Mouse (Mus musculus) neural tube, embryonic 11.5 days (tissue): ENCODE measurements around the gene Aamp. TPM values are rescaled to one million over a fixed set of nuclear protein-coding genes. Genes with fewer than 3 reads are reported as not detected.

Experiments
- ATAC-seq: fragments of 200-750 bp; cut with Nextera tagmentation; 2 replicates; pipeline ENCODE4 v1.8.0; 2017; ENCODE audit warnings: moderate number of reproducible peaks, mild to moderate bottlenecking, moderate TSS enrichment, moderate library complexity; ENCODE audit not compliant: insufficient read depth, low FRiP score, low TSS enrichment
- DNase-seq: peaks from one replicate; pipeline ENCODE4 v3.0.0-alpha.2; 2015; ENCODE audit warnings: low spot score
- H3K27ac ChIP-seq: fragments of 300-500 bp; sonication (generic); 2 replicates; pipeline ENCODE4 v1.5.1; 2014; ENCODE audit warnings: low read depth, mild to moderate bottlenecking, low read length
- H3K27me3 ChIP-seq: fragments of 300-500 bp; sonication (generic); 2 replicates; pipeline ENCODE4 v1.6.1; 2014; ENCODE audit warnings: mild to moderate bottlenecking, low read length, mixed read lengths; ENCODE audit not compliant: control insufficient read depth, insufficient read depth
- H3K36me3 ChIP-seq: fragments of 300-500 bp; sonication (generic); 2 replicates; pipeline ENCODE4 v1.6.1; 2014; ENCODE audit warnings: mild to moderate bottlenecking, low read length, moderate library complexity, mixed read lengths; ENCODE audit not compliant: control insufficient read depth, insufficient read depth
- H3K4me1 ChIP-seq: fragments of 300-500 bp; sonication (generic); 2 replicates; pipeline ENCODE4 v1.6.1; 2014; ENCODE audit warnings: low read length, mixed read lengths; ENCODE audit not compliant: control insufficient read depth, insufficient read depth
- H3K4me2 ChIP-seq: fragments of 300-500 bp; sonication (generic); 2 replicates; pipeline ENCODE4 v1.6.1; 2014; ENCODE audit warnings: low read depth, mild to moderate bottlenecking, moderate library complexity
- H3K4me3 ChIP-seq: fragments of 300-500 bp; sonication (generic); 2 replicates; pipeline ENCODE4 v1.5.1; 2014; ENCODE audit warnings: low read depth, low read length
- H3K9ac ChIP-seq: fragments of 300-500 bp; sonication (generic); 2 replicates; pipeline ENCODE4 v1.6.1; 2014; ENCODE audit warnings: mild to moderate bottlenecking, low read length
- H3K9me3 ChIP-seq: fragments of 300-500 bp; sonication (generic); 2 replicates; pipeline ENCODE4 v1.6.1; 2016; ENCODE audit warnings: low read length; ENCODE audit not compliant: control insufficient read depth
- WGBS: fragments of 180-500 bp; shearing (Covaris S2); extraction: QIAGEN DNeasy Blood & Tissue Kit; methylation state at CpG from one replicate; pipeline ENCODE4 v1.1.7; 2014; 5-methylcytosine and 5-hydroxymethylcytosine counted together
- polyA plus RNA-seq: library from polyadenylated mRNA; unstranded; fragments of >200 nt; fragmentation: Nextera tagmentation; extraction: Ambion mirVana; gene quantifications from 2 replicates; pipeline ENCODE4 v1.2.1, GENCODE M21; 2014

Aamp gene
- polyA plus RNA-seq, 1 experiment from 2014 or later, result 215 TPM

DNA sequence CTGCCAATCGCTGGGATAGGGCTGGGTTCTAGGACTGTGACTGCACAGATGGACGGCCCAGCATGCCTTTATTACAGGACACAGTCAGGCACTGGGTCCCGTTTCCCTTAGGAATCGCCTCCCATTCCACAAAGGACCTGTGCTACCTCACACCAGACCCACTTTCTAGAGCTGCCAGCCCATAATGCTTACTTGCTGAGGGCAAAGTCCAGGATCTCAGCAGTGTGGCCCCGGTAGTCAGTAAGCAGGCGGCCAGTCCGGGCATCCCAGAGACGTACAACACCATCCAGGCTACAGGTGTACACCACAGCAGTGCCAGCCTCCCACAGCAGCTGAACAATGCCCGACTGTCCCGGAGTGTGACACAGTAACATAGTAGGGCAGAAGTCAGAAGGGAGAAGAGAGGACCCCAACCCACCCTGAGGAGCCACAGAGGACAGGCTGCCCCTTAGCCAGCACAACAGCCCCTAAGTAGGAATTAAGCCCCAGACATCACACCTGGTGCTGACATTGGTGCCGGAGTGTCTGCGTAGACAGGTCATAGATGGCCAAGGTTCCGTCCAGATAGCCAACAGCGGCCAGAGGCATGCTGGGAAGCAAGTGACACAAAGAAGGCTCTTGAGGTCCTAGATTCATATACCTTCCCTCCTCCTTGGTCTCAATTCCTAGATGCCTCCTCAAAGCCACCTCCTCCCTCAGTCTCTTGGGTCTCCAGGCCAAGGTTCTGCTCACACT, 3.8 kb downstream of the Aamp start:
- Histone ChIP-seq H3K36me3 (peaks cover 8% of the 10 kb centered on the region), H3K9me3 (no peaks in the 10 kb centered on the region), H3K4me2 (no peak overlapping the region), H3K9ac (no peak overlapping the region), H3K4me3 (no peak overlapping the region), H3K27me3 (no peaks in the 10 kb centered on the region), H3K4me1 (peaks cover 8% of the 10 kb centered on the region; the same call in 1 of the 2 replicates), H3K27ac (no peak overlapping the region)
- DNase-seq (no peak), ATAC-seq (no peak)
- WGBS, result 94% methylated on average over 14 of the region's 14 CpGs

DNA sequence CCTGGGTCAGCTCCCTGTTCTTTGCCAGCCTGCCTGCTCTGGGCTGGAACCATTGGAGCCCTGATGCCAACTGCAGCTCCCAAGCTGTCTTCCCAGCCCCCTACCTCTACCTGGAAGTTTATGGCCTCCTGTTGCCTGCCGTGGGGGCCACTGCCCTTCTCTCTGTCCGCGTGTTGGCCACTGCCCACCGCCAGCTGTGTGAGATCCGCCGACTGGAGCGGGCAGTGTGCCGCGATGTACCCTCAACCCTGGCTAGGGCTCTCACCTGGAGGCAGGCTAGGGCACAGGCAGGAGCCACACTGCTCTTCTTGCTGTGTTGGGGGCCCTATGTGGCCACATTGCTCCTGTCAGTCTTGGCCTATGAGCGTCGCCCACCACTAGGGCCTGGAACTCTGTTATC, 5.5 kb downstream of the Aamp start:
- peaks cover 8% of the 10 kb centered on the region for H3K36me3 ChIP-seq
- H3K4me1 ChIP-seq, result peaks cover 4% of the 10 kb centered on the region; the same call in 1 of the 2 replicates
- H3K27ac ChIP-seq, result no peak overlapping the region
- H3K4me2 ChIP-seq, result no peak overlapping the region
- H3K9me3 ChIP-seq, result no peaks in the 10 kb centered on the region
- H3K9ac ChIP-seq, result no peak overlapping the region
- DNase-seq (no peak), ATAC-seq (no peak)
- no peaks in the 10 kb centered on the region for H3K27me3 ChIP-seq
- 88% methylated on average over 11 of the region's 11 CpGs for WGBS
- H3K4me3 ChIP-seq, result no peak overlapping the region

DNA sequence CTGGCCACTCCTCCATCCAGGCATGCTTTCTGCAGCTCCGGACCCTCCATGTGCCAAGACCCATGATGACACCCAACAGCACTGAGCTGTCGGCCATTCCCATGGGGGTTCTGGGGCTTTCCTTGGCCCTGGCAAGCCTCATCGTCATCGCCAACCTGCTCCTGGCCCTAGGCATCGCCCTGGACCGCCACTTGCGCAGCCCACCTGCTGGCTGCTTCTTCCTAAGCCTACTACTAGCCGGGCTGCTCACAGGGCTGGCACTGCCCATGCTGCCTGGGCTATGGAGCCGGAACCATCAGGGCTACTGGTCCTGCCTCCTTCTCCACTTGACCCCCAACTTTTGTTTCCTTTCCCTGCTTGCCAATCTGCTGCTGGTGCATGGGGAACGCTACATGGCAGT, 6.0 kb downstream of the Aamp start, which contains the start of gene Gpbar1:
Gpbar1 (plus strand) TSS at position 13 of the 400 bp plus-strand sequence.
- no peak within 1 kb of the TSS for H3K9ac ChIP-seq
- no peak within 1 kb of the TSS for H3K4me2 ChIP-seq
- 0 out of 2 replicates have a peak, but pooled peaks cover under 1% of the 10 kb centered on the region for H3K4me1 ChIP-seq
- no peak within 1 kb of the TSS for H3K27ac ChIP-seq
- H3K27me3 ChIP-seq, result no peaks in the 10 kb centered on the region
- H3K4me3 ChIP-seq, result no peak within 1 kb of the TSS
- DNase-seq (no peak), ATAC-seq (no peak)
- peaks cover 8% of the 10 kb centered on the region for H3K36me3 ChIP-seq
- no peaks in the 10 kb centered on the region for H3K9me3 ChIP-seq
- 89% methylated on average over 10 of the region's 10 CpGs for WGBS

DNA sequence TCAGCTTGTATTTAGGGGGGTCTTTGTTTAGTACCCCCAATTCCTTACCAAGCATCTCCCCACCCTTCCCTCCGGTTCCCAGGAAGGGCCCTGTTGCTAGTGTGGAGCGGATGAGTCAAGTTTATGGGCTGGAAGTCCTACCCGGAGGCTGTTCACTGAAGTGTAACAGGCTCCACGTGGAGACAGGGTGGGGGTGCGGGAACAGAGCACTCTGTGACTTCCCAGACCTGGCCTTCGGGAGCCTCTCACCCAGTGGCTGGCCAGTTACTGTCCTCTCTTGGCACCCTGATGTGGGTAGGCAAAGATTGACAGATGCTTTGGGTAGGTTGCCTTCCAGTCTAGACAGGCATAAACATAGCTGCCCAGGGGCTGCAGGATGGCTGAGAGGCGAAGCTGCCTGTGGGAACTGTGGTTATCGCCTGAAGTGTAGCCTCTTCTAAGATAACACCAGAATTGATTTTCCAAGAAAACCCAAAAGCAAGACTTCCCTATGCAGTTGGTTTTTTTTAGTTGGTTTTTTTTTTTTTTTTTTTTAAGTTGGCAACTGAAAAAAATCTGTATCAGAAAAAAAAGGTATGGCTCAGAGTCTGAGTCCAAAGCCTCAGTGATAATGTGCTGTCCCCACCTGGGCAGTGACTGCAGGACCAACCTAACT, 6.5 kb downstream of the Aamp start:
- ATAC-seq, result no peak
- Histone ChIP-seq H3K9ac (no peak overlapping the region), H3K4me2 (no peak overlapping the region), H3K36me3 (peaks cover 6% of the 10 kb centered on the region), H3K4me1 (no peaks in the 10 kb centered on the region), H3K27me3 (no peaks in the 10 kb centered on the region), H3K27ac (no peak overlapping the region), H3K9me3 (no peaks in the 10 kb centered on the region), H3K4me3 (no peak overlapping the region)
- WGBS, result 58% methylated on average over 8 of the region's 8 CpGs
- DNase-seq, result no peak

DNA sequence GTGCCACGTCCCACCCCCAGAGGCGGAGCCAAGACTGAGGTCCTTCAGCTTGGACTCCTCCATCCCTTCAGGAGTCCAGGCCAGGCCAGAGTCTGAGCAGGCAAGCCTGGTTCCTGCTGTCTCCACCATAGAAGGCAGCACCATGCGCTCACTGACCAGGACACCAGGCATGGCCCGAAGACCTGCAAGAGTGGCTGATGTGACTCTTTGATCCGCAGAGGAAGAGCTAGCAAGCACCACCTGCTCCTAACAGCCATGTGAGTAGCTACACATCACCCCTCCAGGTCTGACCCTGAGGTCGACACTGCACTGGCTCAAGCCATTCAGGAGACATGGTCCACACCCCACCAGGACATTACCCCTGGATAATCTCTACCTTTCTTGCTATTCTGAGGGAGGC, 7.5 kb downstream of the Aamp start:
- H3K9me3 ChIP-seq, result no peaks in the 10 kb centered on the region
- peaks cover 4% of the 10 kb centered on the region for H3K36me3 ChIP-seq
- H3K4me1 ChIP-seq, result no peaks in the 10 kb centered on the region
- H3K4me3 ChIP-seq, result no peak overlapping the region
- 66% methylated on average over 6 of the region's 6 CpGs for WGBS
- no peaks in the 10 kb centered on the region for H3K27me3 ChIP-seq
- no peak overlapping the region for H3K27ac ChIP-seq
- H3K9ac ChIP-seq, result no peak overlapping the region
- DNase-seq (no peak), ATAC-seq (no peak)
- H3K4me2 ChIP-seq, result no peak overlapping the region

DNA sequence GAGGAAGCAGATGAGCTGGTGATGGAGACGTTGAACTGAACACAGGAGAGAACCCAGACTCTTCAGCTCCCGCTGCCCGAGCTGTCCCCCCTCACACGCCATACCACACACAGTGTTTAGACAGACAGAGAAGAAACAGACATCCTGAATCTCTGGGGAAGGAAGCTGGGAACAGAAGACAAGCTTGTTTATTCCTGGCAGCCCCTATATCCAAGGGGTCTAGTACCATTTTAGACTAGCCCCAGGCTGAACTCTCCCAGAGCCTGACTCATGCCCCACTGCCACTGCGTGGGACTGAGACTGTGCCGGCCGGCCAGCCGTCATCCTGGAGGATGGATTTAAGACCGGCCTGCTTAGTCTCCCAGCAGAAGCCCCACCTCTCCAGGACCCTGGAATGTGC, 9.5 kb downstream of the Aamp start:
- DNase-seq, result no peak
- H3K36me3 ChIP-seq, result no peaks in the 10 kb centered on the region
- H3K9me3 ChIP-seq, result no peaks in the 10 kb centered on the region
- no peak overlapping the region for H3K4me2 ChIP-seq
- no peaks in the 10 kb centered on the region for H3K4me1 ChIP-seq
- ATAC-seq, result no peak
- 44% methylated on average over 9 of the region's 9 CpGs for WGBS
- no peak overlapping the region for H3K27ac ChIP-seq
- H3K9ac ChIP-seq, result no peak overlapping the region
- no peaks in the 10 kb centered on the region for H3K27me3 ChIP-seq
- H3K4me3 ChIP-seq, result no peak overlapping the region

GRCm38 (mm10) chr1:74271659-74272058, 12.9 kb downstream of the Aamp start:
- Histone ChIP-seq H3K9ac (no peak overlapping the region), H3K27ac (no peak overlapping the region), H3K36me3 (peaks cover 3% of the 10 kb centered on the region), H3K4me3 (no peak overlapping the region), H3K27me3 (no peaks in the 10 kb centered on the region), H3K9me3 (no peaks in the 10 kb centered on the region), H3K4me1 (no peaks in the 10 kb centered on the region), H3K4me2 (no peak overlapping the region)
- ATAC-seq (no peak), DNase-seq (no peak)
- 81% methylated on average over 4 of the region's 4 CpGs for WGBS

DNA sequence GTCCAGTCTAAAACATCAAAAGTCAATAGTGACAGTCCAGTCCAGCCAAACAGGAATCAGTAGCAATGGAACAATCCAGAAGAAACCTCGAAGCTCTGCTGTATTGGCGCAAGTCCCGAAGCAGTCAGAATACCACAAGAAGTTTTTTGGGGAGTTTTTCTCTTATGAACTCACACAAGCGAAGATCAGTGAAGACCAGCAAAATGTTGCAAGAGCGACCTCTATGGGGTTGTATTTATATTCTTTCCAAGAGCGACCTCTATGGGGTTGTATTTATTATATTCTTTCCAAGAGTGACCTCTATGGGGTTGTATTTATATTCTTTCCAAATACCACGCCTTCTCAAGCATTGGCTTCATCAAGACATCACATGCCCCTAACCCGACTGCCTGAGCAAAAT, 15.8 kb downstream of the Aamp start:
- DNase-seq (no peak), ATAC-seq (no peak)
- H3K27me3 ChIP-seq, result no peaks in the 10 kb centered on the region
- H3K9me3 ChIP-seq, result no peaks in the 10 kb centered on the region
- no peak overlapping the region for H3K4me3 ChIP-seq
- no peak overlapping the region for H3K4me2 ChIP-seq
- no peak overlapping the region for H3K9ac ChIP-seq
- WGBS, result 91% methylated on average over 8 of the region's 8 CpGs
- H3K4me1 ChIP-seq, result no peaks in the 10 kb centered on the region
- peaks cover 19% of the 10 kb centered on the region for H3K36me3 ChIP-seq
- H3K27ac ChIP-seq, result no peak overlapping the region

- peaks cover 30% of the 10 kb centered on the region for H3K36me3 ChIP-seq
- no peak overlapping the region for H3K27ac ChIP-seq
- H3K9me3 ChIP-seq, result no peaks in the 10 kb centered on the region
- H3K4me2 ChIP-seq, result no peak overlapping the region
- H3K9ac ChIP-seq, result no peak overlapping the region
- no peaks in the 10 kb centered on the region for H3K27me3 ChIP-seq
- H3K4me1 ChIP-seq, result no peaks in the 10 kb centered on the region
- no peak overlapping the region for H3K4me3 ChIP-seq
- 94% methylated on average over 6 of the region's 6 CpGs for WGBS
- no peak for ATAC-seq
- DNase-seq, result no peak
These were observed 22.0 kb downstream of the Aamp start for GRCm38 (mm10) chr1:74262510-74262909.
